In the genomic region with DNA sequence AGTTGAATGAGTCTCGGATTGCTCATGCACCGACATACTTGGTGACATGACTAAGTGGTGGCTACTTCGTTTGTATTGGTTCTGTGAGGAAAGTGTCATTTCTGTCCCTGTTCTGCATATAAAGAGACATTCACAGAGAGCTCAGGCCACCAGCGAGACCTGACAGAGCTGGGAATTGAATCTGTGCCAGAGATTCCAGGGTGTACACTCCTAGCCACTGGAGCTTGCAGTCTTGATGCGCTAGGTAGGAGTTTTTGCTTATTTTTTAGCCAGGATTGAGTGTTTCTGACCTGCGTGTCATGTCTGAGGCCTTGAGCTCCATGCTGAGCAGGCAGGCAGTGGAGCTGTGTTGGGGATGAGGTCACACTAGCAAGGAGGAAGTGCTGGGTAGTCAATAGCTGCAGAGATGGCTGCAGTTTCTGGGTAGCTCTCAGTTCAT, we compare ENCODE assay signal across 7 mouse cellular contexts. TPM values are rescaled to one million over a fixed set of nuclear protein-coding genes. Genes with fewer than 3 reads are reported as not detected.
DNase-seq lines count a peak whose midpoint lies in the region; ATAC-seq lines count a peak whose summit lies in the region.

No protein-coding gene starts in this region.

- H3K9ac ChIP-seq in neural tube, embryonic 13.5 days, result no peak overlapping the region
- H3K9ac ChIP-seq in intestine, embryonic 14.5 days (ENCODE audit: low read length), result no peak overlapping the region

- no peaks in the 10 kb centered on the region for H3K36me3 ChIP-seq in neural tube, embryonic 13.5 days
- no peaks in the 10 kb centered on the region for H3K36me3 ChIP-seq in intestine, embryonic 14.5 days (ENCODE audit: control insufficient read depth, insufficient read depth, low read length)

- DNase-seq in neural tube, embryonic 10.5 days (ENCODE audit: extremely low spot score, low spot score), result no peak
- peak; percentile 57 to 58 for DNase-seq in cerebellum, postnatal 25 days
- no peak for DNase-seq in intestine, embryonic 14.5 days (ENCODE audit: low spot score)
- no peak for DNase-seq in urinary bladder, adult 2 months (ENCODE audit: low spot score)

- no peaks in the 10 kb centered on the region for H3K27me3 ChIP-seq in neural tube, embryonic 13.5 days
- no peaks in the 10 kb centered on the region for H3K27me3 ChIP-seq in intestine, embryonic 14.5 days (replicated peaks; ENCODE audit: control insufficient read depth, insufficient read depth, low read length)

- H3K4me1 ChIP-seq in neural tube, embryonic 13.5 days (replicated peaks), result peaks cover 35% of the 10 kb centered on the region
- peaks cover 35% of the 10 kb centered on the region for H3K4me1 ChIP-seq in intestine, embryonic 14.5 days (replicated peaks; ENCODE audit: control insufficient read depth, insufficient read depth, low read length)

- H3K9me3 ChIP-seq in neural tube, embryonic 13.5 days, result no peaks in the 10 kb centered on the region
- no peaks in the 10 kb centered on the region for H3K9me3 ChIP-seq in intestine, embryonic 14.5 days (ENCODE audit: control insufficient read depth, low read length)

- H3K4me2 ChIP-seq in neural tube, embryonic 13.5 days, result no peak overlapping the region
- no peak overlapping the region for H3K4me2 ChIP-seq in intestine, embryonic 14.5 days (ENCODE audit: low read length)

- WGBS in neural tube, embryonic 13.5 days, result 60% methylated on average over 6 of the region's 6 CpGs
- 59% methylated on average over 6 of the region's 6 CpGs for WGBS in intestine, embryonic 14.5 days

- ATAC-seq in neural tube, embryonic 13.5 days (ENCODE audit: low read depth), result no peak; the same call in 1 of the 2 replicates
- peak; percentile 25 for ATAC-seq in intestine, embryonic 14.5 days (replicated peaks; ENCODE audit: low FRiP score, low TSS enrichment, low read depth)
- peak; percentile 70 for ATAC-seq in monocyte, adult 5-6 weeks (replicated peaks; ENCODE audit: insufficient number of reproducible peaks, low FRiP score, low TSS enrichment, poor library complexity, severe bottlenecking)
- ATAC-seq in megakaryocyte-erythroid progenitor cell, adult 5-6 weeks (replicated peaks; ENCODE audit: low FRiP score, low TSS enrichment, poor library complexity, severe bottlenecking), result no peak

- peak overlapping the region; percentile 47; the same call in 1 of the 2 replicates for H3K27ac ChIP-seq in neural tube, embryonic 13.5 days (replicated peaks)
- peak overlapping the region; percentile 6; the same call in 1 of the 2 replicates for H3K27ac ChIP-seq in intestine, embryonic 14.5 days (ENCODE audit: low read depth)

- H3K4me3 ChIP-seq in neural tube, embryonic 13.5 days, result no peak overlapping the region
- no peak overlapping the region for H3K4me3 ChIP-seq in intestine, embryonic 14.5 days (ENCODE audit: low read depth, low read length)

RNA-seq across cellular contexts. Expression of a gene that starts 41.8 kb away (rescaled TPM):
- polyA plus RNA-seq in neural tube, embryonic 13.5 days (2015; fragmentation: Nextera tagmentation; extraction: Ambion mirVana), result 13.3 and 15.0 TPM in 2 replicates
- polyA plus RNA-seq in intestine, embryonic 14.5 days (2014; fragmentation: Nextera tagmentation; extraction: Ambion mirVana), result 79.2 and 89.2 TPM in 2 replicates
- total RNA-seq in monocyte, adult 5-6 weeks (2017), result 7.8 to 20.2 TPM (median 8.9 TPM) in 3 replicates
- 3.3 and 4.5 TPM in 2 replicates for total RNA-seq in megakaryocyte-erythroid progenitor cell, adult 5-6 weeks (2014; fragmentation: Nextera tagmentation)
- 0.47 and 2.4 TPM in 2 replicates for total RNA-seq in megakaryocyte-erythroid progenitor cell, adult 5-6 weeks (2017)
- polyA plus RNA-seq in urinary bladder, adult 2 months (2012; rRNA removed), result 137 and 189 TPM in 2 replicates

Comparison
In these comparisons a context has a peak if more than half of its experiments do, and no peak if none do; other contexts are left out.
1. ATAC-seq: peak in intestine, embryonic 14.5 days (single experiment) and monocyte, adult 5-6 weeks (single experiment); none in neural tube, embryonic 13.5 days (single experiment) and megakaryocyte-erythroid progenitor cell, adult 5-6 weeks (single experiment).
2. DNase-seq: peak in cerebellum, postnatal 25 days (2 of 2); none in neural tube, embryonic 10.5 days (single experiment), intestine, embryonic 14.5 days (single experiment) and urinary bladder, adult 2 months (single experiment).